8 mouse cellular contexts compared by ENCODE assay signal in the genomic region with DNA sequence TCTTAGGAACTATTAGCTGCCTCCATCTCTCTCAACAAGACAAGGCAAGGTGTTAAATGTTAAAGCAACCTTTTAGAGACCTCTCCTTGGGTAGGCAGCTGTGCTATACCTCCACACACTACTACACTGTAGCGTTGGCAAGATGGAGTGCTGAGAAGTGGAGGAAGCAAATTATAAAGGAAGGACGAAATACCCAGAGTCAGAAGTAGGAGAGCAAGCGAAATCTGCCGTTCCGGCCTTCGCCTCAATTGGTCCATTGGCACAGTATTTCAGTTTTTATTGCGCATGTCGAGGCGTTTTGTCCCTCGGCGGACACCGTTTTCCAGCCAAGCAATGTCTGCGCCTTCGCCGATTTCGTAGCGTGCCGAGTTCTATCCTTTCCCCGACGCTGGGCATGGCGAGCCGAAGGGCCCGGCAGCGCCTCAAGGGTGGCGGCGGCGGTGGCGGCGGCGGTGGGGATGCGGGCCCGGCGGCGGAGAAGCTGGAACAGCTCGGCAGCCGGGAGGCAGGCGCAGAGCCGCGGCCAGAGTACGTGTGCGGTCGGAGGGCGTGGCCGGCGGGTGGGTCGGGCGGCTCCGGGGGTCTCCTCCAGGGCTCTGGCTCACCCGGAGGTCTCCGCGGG. TPM values are rescaled to one million over a fixed set of nuclear protein-coding genes. Genes with fewer than 3 reads are reported as not detected.
DNase-seq lines count a peak whose midpoint lies in the region; ATAC-seq and TF ChIP-seq lines count a peak whose summit lies in the region.

A gene (plus strand): TSS at position 29 of the 622 bp plus-strand sequence.
A gene (minus strand): TSS at position 530 of the 622 bp plus-strand sequence.

- H3K4me2 ChIP-seq in forebrain, embryonic 14.5 days (ENCODE audit: low read length): peak within 1 kb of the TSS; percentile 81
- H3K4me2 ChIP-seq in neural tube, embryonic 15.5 days: peak within 1 kb of the TSS; percentile 73

- peak within 1 kb of the TSS; percentile 85 for H3K27ac ChIP-seq in forebrain, embryonic 14.5 days (ENCODE audit: low read depth, low read length)
- peak within 1 kb of the TSS; percentile 95 for H3K27ac ChIP-seq in neural tube, embryonic 15.5 days (replicated peaks)

- intact Hi-C loops in heart, postnatal 14 days (cut with DNase I): no loop called here

- under 1% methylated on average over 51 of the region's 51 CpGs for WGBS in forebrain, embryonic 14.5 days
- under 1% methylated on average over 43 of the region's 51 CpGs for WGBS in neural tube, embryonic 15.5 days

- H3K36me3 ChIP-seq in E14TG2a.4 (ENCODE audit: insufficient read depth, low read length): peaks cover 34% of the 10 kb centered on the region
- peaks cover 23% of the 10 kb centered on the region for H3K36me3 ChIP-seq in forebrain, embryonic 14.5 days (ENCODE audit: control insufficient read depth, insufficient read depth, low read length)
- H3K36me3 ChIP-seq in neural tube, embryonic 15.5 days: peaks cover 18% of the 10 kb centered on the region

- no peaks in the 10 kb centered on the region for H3K9me3 ChIP-seq in E14TG2a.4 (ENCODE audit: low read length)
- H3K9me3 ChIP-seq in forebrain, embryonic 14.5 days (replicated peaks; ENCODE audit: control insufficient read depth, low read length): no peaks in the 10 kb centered on the region
- H3K9me3 ChIP-seq in neural tube, embryonic 15.5 days (replicated peaks): no peaks in the 10 kb centered on the region

- H3K9ac ChIP-seq in forebrain, embryonic 14.5 days (ENCODE audit: low read length): peak within 1 kb of the TSS; percentile 93
- H3K9ac ChIP-seq in neural tube, embryonic 15.5 days (replicated peaks): peak within 1 kb of the TSS; percentile 92

- H3K4me1 ChIP-seq in E14TG2a.4 (replicated peaks; ENCODE audit: low read depth, low read length): peaks cover 16% of the 10 kb centered on the region
- H3K4me1 ChIP-seq in forebrain, embryonic 14.5 days (ENCODE audit: control insufficient read depth, insufficient read depth, low read length): peaks cover 12% of the 10 kb centered on the region; the same call in 1 of the 2 replicates
- H3K4me1 ChIP-seq in neural tube, embryonic 15.5 days: peaks cover 23% of the 10 kb centered on the region

- H3K4me3 ChIP-seq in E14TG2a.4 (replicated peaks; ENCODE audit: low read length): peak within 1 kb of the TSS; percentile 92
- peak within 1 kb of the TSS; percentile 83 for H3K4me3 ChIP-seq in forebrain, embryonic 14.5 days (ENCODE audit: low read depth, low read length)
- H3K4me3 ChIP-seq in neural tube, embryonic 15.5 days (replicated peaks): peak within 1 kb of the TSS; percentile 89

- H3K27me3 ChIP-seq in E14TG2a.4 (ENCODE audit: insufficient read depth, low read length): peaks cover 11% of the 10 kb centered on the region
- H3K27me3 ChIP-seq in forebrain, embryonic 14.5 days (replicated peaks; ENCODE audit: control insufficient read depth, insufficient read depth, low read length): no peaks in the 10 kb centered on the region
- H3K27me3 ChIP-seq in neural tube, embryonic 15.5 days (replicated peaks): no peaks in the 10 kb centered on the region

- no peak for TF ChIP-seq CTCF in E14TG2a.4 (conservative IDR thresholded peaks at IDR 0.05; ENCODE audit: low read length)

- peak; percentile 91 for DNase-seq in forebrain, embryonic 14.5 days (ENCODE audit: low spot score)
- peak; percentile 90 to 91 for DNase-seq in heart, postnatal 14 days
- peak; percentile 88 for DNase-seq in layer of hippocampus, adult 11-12 months (ENCODE audit: low spot score)
- DNase-seq in lung, adult 18-20 months: peak; percentile 87 to 88
- DNase-seq in testis, postnatal 14 days (ENCODE audit: low spot score): peak; percentile 86

- peak; percentile 66; the same call in 1 of the 2 replicates for ATAC-seq in cerebellum, adult (ENCODE audit: insufficient number of reproducible peaks, low FRiP score, low TSS enrichment)
- ATAC-seq in forebrain, embryonic 14.5 days: peak; percentile 89
- peak; percentile 79 for ATAC-seq in neural tube, embryonic 15.5 days (ENCODE audit: low FRiP score)

RNA-seq across cellular contexts. Expression of the first gene that starts in this region (rescaled TPM):
- polyA plus RNA-seq in forebrain, embryonic 14.5 days (2014; fragmentation: Nextera tagmentation; extraction: Ambion mirVana): 49.2 and 54.9 TPM in 2 replicates
- 10 to 100 TPM in 1 of 2 experiments, 1 to 10 TPM in 1; 9.9 to 10.1 TPM for total RNA-seq in heart, postnatal 14 days (2021)
- polyA plus RNA-seq in neural tube, embryonic 15.5 days (2015; fragmentation: Nextera tagmentation; extraction: Ambion mirVana): 53.9 and 62.9 TPM in 2 replicates

RNA-seq across cellular contexts. Expression of the second gene that starts in this region (rescaled TPM):
- 55.1 and 65.0 TPM in 2 replicates for polyA plus RNA-seq in forebrain, embryonic 14.5 days (2014; fragmentation: Nextera tagmentation; extraction: Ambion mirVana)
- 10 to 100 TPM in 1 of 2 experiments, 1 to 10 TPM in 1; 7.9 to 10.4 TPM for total RNA-seq in heart, postnatal 14 days (2021)
- 50.9 and 58.4 TPM in 2 replicates for polyA plus RNA-seq in neural tube, embryonic 15.5 days (2015; fragmentation: Nextera tagmentation; extraction: Ambion mirVana)

Comparison
In these comparisons a context has a peak if more than half of its experiments do, and no peak if none do; other contexts are left out.
1. Peak in every context shown above with its lines: DNase-seq, ATAC-seq, H3K4me3 ChIP-seq and H3K27ac ChIP-seq.